Mouse (Mus musculus) brown adipose tissue, adult 24 weeks (tissue): ENCODE measurements around the gene Pcnx2. TPM values are rescaled to one million over a fixed set of nuclear protein-coding genes. Genes with fewer than 3 reads are reported as not detected.

Experiments used
- H3K27ac ChIP-seq: fragments of 200-500 bp; replicated peaks from 2 replicates; pipeline ENCODE4 v1.5.1; 2012; ENCODE audit warnings: low read depth, mild to moderate bottlenecking, low read length
- H3K4me1 ChIP-seq: fragments of 200-500 bp; 2 replicates; pipeline ENCODE4 v1.6.1; 2012; ENCODE audit warnings: low read length, mixed read lengths; ENCODE audit not compliant: control insufficient read depth, insufficient read depth, insufficient read length
- H3K4me3 ChIP-seq: fragments of 200-500 bp; 2 replicates; pipeline ENCODE4 v1.5.1; 2012; ENCODE audit warnings: low read depth, mild to moderate bottlenecking, low read length, moderate library complexity; ENCODE audit not compliant: insufficient read depth
- polyA plus RNA-seq: library from polyadenylated mRNA; stranded (reverse); fragments of >200 nt; gene quantifications from 2 replicates; pipeline ENCODE4 v1.2.4, GENCODE M21; 2012; ENCODE audit not compliant: missing spikeins, insufficient read depth, insufficient read length

The Pcnx2 gene
- polyA plus RNA-seq, 1 experiment: not detected

DNA sequence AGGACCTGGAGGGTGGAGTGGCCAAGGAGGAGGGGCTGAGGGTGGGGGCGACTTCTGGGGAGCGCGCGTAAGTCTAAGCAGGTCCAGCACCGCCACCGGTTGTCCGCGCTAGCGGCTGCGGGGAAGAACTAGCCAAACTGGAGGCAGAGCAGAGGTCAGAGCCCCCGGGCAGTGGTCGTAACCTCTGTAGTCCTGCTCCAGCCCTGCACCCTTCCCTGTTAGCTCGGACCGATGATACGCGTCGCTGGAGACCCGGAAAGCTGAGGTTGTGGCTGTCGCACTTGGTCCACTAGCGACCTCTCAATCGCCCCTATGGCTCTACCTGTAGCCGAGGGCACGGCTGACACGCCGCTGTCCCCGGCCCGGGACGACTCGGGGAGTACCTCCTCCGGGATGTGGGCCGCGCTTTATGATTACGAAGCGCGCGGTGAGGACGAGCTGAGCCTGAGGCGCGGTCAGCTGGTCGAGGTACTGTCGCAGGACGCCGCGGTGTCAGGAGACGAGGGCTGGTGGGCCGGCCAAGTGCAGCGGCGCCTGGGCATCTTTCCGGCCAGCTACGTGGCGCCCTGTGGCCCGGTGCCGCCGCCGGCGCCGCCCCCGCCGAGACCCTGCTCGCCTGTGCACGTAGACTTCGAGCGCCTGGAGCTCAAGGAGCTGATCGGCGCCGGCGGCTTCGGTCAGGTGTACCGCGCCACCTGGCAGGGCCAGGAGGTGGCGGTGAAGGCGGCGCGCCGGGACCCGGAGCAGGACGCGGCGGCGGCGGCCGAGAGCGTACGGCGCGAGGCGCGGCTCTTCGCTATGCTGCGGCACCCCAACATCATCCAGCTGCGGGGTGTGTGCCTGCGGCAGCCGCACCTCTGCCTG is 12.5 kb upstream of the Pcnx2 start, which contains the start of gene Map3k21:
Map3k21 (plus strand) TSS at position 86 of the 864 bp plus-strand sequence.
- Histone ChIP-seq H3K4me3 (peak within 1 kb of the TSS; percentile 43), H3K4me1 (no peaks in the 10 kb centered on the region), H3K27ac (no peak within 1 kb of the TSS)

DNA sequence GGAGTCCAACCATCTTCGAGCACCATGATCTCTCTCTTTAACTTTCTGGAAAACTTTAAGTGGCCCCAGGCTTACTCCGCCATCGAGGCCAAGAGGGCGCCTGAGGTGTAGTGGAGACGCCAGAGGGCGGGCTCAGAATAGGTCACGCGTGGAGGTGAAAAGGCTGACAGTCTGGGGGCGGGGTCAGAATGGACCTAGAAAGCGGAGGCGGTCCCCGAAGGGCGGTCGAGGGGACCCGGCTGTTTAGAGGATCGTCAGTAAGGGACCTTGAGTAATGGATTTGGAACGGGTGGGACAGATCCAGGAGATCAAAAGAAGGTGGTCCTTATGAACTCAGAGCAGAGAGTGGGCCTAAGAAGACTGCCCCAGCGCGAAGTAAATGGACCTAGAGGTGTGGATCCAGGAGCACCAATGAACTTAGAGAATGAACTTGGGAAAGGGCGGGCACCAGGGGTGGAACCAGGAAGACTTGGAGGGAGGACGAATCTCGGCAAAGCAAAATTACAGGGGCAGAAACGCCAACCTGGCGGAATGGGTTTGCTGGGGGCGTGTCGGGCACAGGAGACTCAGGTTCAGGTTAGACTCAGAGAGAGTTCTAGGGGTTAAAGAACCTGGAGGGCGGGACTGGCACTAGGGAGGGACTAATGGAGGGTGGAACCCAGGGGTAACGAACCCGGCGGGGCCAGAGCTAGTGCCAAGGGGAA is 11.7 kb upstream of the Pcnx2 start:
- Histone ChIP-seq H3K4me1 (no peaks in the 10 kb centered on the region), H3K4me3 (peak overlapping the region; percentile 43), H3K27ac (no peak overlapping the region)

DNA sequence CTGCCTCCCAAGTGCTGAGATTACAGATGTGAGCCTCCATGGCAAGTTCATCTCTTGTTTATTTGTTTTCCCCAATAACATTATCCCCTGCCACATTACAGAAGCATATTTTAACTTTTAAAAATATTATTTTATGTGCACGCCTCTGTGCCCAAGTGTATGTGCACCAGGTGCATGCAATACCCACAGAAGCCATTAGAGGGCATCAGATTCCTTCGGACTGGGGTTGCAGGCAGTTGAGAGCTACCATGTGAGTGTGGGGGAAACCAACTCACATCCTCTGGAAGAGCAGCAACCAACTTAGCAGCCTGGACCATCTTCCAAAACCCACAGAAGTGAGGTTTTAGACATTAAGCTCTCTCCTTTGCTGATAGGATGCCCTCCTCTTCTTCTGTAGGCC is 9.2 kb upstream of the Pcnx2 start:
- H3K4me3 ChIP-seq: no peak overlapping the region
- no peaks in the 10 kb centered on the region for H3K4me1 ChIP-seq
- no peak overlapping the region for H3K27ac ChIP-seq

DNA sequence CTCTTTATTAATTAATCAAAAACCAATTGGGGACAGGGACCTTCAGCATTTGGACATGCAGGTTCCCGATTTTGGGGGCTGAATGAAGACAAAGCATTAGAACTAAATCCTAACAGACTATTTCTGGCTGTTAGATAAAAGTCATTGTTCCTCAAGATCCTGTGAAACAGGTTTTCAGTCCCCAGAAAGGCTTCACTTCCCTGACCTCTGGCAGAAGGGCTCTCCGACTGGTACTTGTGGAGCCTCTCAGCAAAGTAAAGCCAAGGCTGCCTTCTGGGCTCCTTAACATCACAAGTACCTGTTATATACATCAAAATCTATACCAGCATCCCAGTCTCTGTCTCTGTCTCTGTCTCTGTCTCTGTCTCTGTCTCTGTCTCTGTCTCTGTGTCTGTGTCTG is 7.2 kb upstream of the Pcnx2 start:
- no peak overlapping the region for H3K27ac ChIP-seq
- H3K4me3 ChIP-seq: no peak overlapping the region

DNA sequence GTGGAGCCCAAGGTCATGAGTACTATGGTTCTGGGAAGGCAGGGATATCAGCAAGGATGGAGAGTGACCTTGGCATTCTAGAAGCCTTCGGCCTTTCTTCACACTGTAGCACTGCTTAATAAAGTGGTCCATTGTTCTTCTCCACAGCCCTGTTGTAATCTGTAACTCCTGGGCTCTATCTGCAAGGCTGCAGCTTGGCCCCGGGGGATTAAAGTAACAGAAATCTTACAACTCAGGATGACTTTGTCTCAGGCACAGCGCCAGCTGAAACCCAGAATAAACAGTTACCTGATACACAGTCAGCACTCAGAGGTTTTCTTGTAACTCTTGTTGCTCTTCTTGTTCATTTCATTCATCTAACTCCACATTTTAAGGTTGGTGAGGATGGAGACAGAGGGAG is 4.4 kb upstream of the Pcnx2 start:
- Histone ChIP-seq H3K4me3 (no peak overlapping the region), H3K4me1 (no peaks in the 10 kb centered on the region), H3K27ac (no peak overlapping the region)

More for the DNA sequence above, 7.2 kb upstream of the Pcnx2 start:
- no peaks in the 10 kb centered on the region for H3K4me1 ChIP-seq

DNA sequence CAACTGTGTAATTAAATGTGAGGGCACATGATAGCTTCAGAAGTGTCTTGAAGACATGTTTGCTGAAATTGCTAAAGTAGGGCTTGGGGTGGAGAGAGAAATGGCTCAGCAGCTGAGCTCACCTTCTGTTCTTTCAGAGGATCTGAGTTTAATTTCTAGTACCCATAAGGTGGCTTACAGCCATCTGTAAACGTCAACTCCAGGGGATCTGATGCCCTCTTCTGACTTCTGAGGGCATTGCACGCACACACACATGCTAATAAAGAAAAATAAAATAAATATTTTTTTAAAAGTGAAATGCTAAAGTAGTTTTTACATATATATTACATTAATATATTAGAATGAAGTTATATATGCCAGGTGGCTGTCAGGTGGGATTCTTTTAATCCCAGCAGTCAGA is 3.0 kb upstream of the Pcnx2 start:
- H3K4me3 ChIP-seq: no peak overlapping the region
- H3K27ac ChIP-seq: no peak overlapping the region
- no peaks in the 10 kb centered on the region for H3K4me1 ChIP-seq

DNA sequence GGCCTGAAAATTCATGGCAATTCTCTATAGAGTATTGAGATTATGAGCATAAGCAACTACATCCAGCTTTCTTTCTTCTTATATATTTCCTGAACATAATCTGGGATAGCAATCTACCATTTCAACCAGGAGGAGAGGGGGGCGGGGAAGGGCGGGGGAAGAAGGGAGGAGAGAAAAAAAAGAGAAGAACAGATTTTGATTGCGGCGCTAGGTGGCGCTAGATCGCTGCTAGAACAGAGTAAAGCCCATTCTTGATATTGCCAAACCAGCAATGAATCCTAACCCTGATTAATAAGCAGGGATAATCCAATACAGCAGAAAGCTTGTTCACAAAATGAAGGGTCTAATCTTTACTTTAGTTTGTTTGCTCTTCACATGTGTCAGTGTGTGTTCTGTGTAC is 782 bp upstream of the Pcnx2 start:
- H3K4me3 ChIP-seq: no peak overlapping the region
- no peaks in the 10 kb centered on the region for H3K4me1 ChIP-seq
- no peak overlapping the region for H3K27ac ChIP-seq

DNA sequence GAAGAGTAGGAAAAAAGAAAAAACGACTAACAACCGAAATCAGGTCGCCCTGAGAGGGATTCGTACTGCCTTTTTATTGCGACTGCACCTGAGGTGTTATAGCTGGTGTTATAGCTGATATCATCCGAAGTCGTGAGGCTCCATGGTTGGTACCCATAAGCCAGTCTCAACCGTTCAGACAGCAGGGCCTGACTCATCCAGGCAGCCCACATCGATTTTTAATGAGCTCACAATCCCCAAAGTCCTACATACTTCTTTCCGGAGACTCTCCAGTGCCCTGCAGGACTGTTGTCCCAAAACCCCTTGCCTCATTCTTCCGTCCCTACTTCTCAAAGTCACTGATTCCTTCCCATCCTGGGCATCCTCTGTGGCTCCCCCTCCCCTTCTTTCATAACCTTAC is 729 bp downstream of the Pcnx2 start:
- Histone ChIP-seq H3K4me3 (no peak overlapping the region), H3K4me1 (no peaks in the 10 kb centered on the region), H3K27ac (no peak overlapping the region)

DNA sequence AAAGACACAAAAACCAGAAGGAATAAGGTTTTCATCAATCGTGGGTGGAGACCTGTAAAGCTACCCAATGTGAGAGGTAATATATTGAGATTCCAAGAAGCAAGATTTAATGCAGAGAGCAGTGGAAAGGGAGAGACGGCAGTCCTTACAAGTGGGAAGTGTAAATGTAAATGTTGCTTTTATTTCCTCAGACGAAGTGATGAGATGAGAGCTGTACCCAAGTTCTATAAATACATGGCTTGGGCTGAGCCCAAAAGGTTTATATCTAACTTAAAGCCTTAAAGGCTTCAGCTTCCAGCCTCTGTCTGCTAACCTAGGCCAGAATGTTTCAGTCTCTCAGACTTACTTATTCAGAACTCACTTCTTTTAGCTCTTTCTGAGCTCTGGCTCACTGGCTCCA is 8.2 kb downstream of the Pcnx2 start:
- Histone ChIP-seq H3K27ac (no peak overlapping the region), H3K4me1 (no peaks in the 10 kb centered on the region), H3K4me3 (no peak overlapping the region)

DNA sequence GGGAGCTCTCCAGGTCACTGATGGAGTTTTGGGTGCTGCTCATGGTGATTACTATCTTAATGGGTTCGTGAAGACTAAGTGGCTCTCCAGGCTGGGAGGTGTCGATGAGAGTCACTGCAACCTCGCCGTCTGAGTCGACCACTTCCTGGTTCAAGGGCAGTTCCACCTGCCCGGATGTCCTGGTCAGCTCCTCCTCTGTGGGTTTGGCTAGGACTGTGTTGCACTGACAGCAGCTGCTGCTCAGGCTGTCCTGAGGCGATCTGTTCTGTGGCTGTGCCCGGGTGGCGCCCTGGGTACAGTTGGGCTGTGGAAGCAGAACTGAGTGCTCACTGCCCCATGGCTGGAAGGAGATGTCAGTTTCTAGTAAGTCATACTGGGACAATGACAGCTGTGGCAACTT is 10.6 kb downstream of the Pcnx2 start:
- Histone ChIP-seq H3K27ac (no peak overlapping the region), H3K4me3 (no peak overlapping the region), H3K4me1 (no peaks in the 10 kb centered on the region)

DNA sequence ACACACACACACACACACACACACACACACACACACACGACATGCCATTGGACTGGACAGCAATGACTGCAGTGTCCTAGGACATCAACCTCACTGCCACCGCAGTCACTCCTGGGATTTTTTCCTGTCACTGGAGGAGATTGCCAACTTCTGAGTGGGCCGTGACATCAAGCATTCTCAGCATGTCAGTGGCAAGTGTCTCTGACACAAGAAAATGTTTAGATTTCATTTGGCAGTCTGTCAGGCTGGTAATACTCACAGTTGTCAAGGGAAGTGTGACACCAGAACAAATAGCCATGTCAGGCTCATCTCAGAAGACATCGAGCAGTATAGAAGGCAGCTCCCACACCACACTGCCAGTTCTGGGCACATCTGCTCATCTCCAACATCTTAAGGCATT is 17.7 kb downstream of the Pcnx2 start:
- no peak overlapping the region for H3K4me3 ChIP-seq
- H3K4me1 ChIP-seq: no peaks in the 10 kb centered on the region
- H3K27ac ChIP-seq: no peak overlapping the region

DNA sequence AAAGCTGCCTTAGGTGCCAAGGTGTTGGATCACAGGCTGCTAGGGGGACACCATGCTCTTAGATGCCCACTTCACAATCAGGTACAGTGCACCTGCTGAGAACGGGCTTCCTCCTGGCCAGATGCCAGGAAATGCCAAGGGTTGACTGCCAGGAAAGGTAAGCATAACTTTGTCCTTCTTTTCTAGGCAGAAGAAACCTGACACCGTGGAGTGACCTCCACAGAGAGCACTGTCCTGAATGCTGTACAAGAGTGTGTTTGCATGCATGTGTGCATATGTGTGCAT is 24.9 kb downstream of the Pcnx2 start:
- Histone ChIP-seq H3K4me1 (no peaks in the 10 kb centered on the region), H3K27ac (0 out of 2 replicates have a peak overlapping the region, but pooled peaks have one; percentile 12), H3K4me3 (no peak overlapping the region)

DNA sequence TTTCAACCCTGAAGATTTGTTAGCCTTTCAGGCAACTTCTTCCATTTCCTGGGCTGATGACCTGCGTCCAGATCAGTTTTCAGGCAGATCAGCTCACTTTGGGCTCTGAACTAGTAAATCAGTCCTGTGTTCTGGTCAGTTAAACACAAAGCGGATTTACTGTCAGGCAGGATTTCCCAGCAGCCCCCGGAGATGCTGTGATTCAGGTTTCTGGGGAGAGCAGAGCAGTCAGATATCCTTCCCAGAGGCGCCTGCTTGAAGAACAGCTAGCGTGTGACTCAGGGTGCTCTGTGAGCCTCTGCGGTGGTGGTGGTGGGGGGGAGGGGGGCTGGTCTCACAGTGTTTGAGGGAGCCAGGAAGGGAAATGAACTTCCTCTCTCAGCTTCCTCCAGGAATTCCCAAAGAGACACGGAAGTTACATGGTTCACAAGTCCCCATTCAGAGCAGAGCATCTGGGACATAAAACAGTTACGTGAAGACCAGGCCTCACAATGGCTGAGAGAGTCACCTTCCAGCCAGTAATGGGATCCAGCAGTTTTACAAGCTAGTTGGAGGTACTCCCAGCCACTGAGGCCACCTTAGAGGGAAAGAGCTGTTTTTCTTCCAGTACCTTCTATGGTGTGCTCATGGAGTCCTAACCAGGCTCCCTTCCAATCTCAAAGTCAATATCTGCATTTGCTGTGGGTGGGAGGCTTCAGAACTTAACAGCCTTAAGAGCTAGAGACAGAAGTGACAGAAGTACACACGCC is 25.4 kb downstream of the Pcnx2 start:
- Histone ChIP-seq H3K4me3 (no peak overlapping the region), H3K4me1 (no peaks in the 10 kb centered on the region), H3K27ac (0 out of 2 replicates have a peak overlapping the region, but pooled peaks have one; percentile 12)

DNA sequence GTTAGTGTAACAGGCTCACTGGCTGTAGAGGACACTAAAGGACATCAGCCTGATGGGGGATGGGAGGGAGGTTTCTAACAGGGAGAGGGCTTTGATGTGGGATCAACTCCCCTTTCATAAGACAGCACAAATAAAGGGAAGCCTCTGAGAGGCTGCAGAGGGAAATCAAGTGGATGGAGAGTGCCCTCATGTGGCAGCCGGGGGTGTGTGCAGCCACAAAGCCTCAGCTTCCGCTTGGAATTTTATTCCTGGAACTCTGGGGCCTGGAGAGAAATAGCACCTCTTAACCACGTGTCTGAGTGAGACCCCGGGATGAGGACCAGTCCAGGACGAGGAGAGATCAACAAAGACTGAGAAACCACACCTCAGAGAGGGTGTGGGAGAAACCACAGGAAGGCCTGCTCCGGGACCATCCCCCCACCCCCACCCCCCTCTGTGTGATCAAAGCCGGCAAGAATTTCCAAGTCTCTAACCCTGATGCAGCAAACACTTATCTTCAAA is 27.2 kb downstream of the Pcnx2 start:
- Histone ChIP-seq H3K4me1 (no peaks in the 10 kb centered on the region), H3K4me3 (no peak overlapping the region), H3K27ac (no peak overlapping the region)

DNA sequence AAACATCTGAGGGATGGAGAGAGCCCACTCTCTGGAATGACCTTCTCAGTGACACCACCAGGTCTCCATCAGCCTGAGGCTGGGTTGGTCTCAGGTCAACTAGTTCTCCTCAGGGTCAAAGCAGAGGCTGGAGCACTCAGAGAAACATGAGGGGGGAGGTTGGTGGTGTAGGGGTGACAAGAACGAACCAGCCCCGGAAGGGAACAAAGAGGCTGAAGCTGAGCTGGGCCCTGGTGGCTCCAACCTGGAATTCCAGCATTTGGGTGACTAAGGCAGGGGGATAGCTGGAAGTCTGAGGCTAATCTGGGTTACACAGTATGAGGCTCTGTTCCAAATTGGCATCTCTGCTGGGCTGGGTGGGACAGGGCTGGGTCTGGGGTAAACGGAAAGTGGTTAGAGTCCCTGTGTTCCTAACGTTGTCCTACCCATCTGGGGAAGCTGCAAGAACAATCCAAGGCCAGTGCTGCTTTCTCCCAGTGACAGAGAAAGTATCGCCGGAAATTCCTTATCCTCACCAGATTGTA is 27.9 kb downstream of the Pcnx2 start:
- H3K27ac ChIP-seq: no peak overlapping the region
- H3K4me3 ChIP-seq: no peak overlapping the region
- no peaks in the 10 kb centered on the region for H3K4me1 ChIP-seq
